Mouse (Mus musculus) stomach, embryonic 14.5 days (tissue): ENCODE measurements around the gene Dpysl5. TPM values are rescaled to one million over a fixed set of nuclear protein-coding genes. Genes with fewer than 3 reads are reported as not detected.

ENCODE experiments used
- ATAC-seq: fragments of 200-750 bp; cut with Nextera tagmentation; 2 replicates; pipeline ENCODE4 v1.8.0; 2017; ENCODE audit warnings: low read depth, moderate TSS enrichment; ENCODE audit not compliant: insufficient number of reproducible peaks, insufficient read depth, low FRiP score
- H3K27ac ChIP-seq: fragments of 300-500 bp; sonication (generic); 2 replicates; pipeline ENCODE4 v1.5.1; 2014; ENCODE audit warnings: mild to moderate bottlenecking, low read length, moderate library complexity, mixed read lengths
- H3K27me3 ChIP-seq: fragments of 300-500 bp; sonication (generic); 2 replicates; pipeline ENCODE4 v1.6.1; 2014; ENCODE audit warnings: low read length, control low read depth, mixed read lengths; ENCODE audit not compliant: control insufficient read depth, insufficient read depth
- H3K36me3 ChIP-seq: fragments of 300-500 bp; sonication (generic); 2 replicates; pipeline ENCODE4 v1.6.1; 2014; ENCODE audit warnings: mild to moderate bottlenecking, control low read depth, low read length, moderate library complexity, mixed read lengths; ENCODE audit not compliant: control insufficient read depth, insufficient read depth
- H3K4me1 ChIP-seq: fragments of 300-500 bp; sonication (generic); 2 replicates; pipeline ENCODE4 v1.6.1; 2014; ENCODE audit warnings: low read length, control low read depth, mixed read lengths; ENCODE audit not compliant: control insufficient read depth, insufficient read depth
- H3K4me2 ChIP-seq: fragments of 300-500 bp; sonication (generic); replicated peaks from 2 replicates; pipeline ENCODE4 v1.6.1; 2014; ENCODE audit warnings: low read depth, low read length, control low read depth
- H3K4me3 ChIP-seq: fragments of 300-500 bp; sonication (generic); 2 replicates; pipeline ENCODE4 v1.5.1; 2014; ENCODE audit warnings: low read depth, low read length, control low read depth
- H3K9ac ChIP-seq: fragments of 300-500 bp; sonication (generic); replicated peaks from 2 replicates; pipeline ENCODE4 v1.6.1; 2014; ENCODE audit warnings: low read depth, mild to moderate bottlenecking, control low read depth, low read length, moderate library complexity, mixed read lengths
- H3K9me3 ChIP-seq: fragments of 300-500 bp; sonication (generic); 2 replicates; pipeline ENCODE4 v1.6.1; 2016; ENCODE audit warnings: low read depth, low read length, control low read depth; ENCODE audit not compliant: control insufficient read depth
- WGBS: fragments of 180-500 bp; shearing (Covaris S2); extraction: QIAGEN DNeasy Blood & Tissue Kit; methylation state at CpG from one replicate; pipeline ENCODE4 v1.1.7; 2014; 5-methylcytosine and 5-hydroxymethylcytosine counted together
- polyA plus RNA-seq: library from polyadenylated mRNA; unstranded; fragments of >200 nt; fragmentation: Nextera tagmentation; extraction: Ambion mirVana; gene quantifications from 2 replicates; pipeline ENCODE4 v1.2.1, GENCODE M21; 2014

The Dpysl5 gene
- polyA plus RNA-seq, 1 experiment from 2014 or later, result 11.0 TPM

DNA sequence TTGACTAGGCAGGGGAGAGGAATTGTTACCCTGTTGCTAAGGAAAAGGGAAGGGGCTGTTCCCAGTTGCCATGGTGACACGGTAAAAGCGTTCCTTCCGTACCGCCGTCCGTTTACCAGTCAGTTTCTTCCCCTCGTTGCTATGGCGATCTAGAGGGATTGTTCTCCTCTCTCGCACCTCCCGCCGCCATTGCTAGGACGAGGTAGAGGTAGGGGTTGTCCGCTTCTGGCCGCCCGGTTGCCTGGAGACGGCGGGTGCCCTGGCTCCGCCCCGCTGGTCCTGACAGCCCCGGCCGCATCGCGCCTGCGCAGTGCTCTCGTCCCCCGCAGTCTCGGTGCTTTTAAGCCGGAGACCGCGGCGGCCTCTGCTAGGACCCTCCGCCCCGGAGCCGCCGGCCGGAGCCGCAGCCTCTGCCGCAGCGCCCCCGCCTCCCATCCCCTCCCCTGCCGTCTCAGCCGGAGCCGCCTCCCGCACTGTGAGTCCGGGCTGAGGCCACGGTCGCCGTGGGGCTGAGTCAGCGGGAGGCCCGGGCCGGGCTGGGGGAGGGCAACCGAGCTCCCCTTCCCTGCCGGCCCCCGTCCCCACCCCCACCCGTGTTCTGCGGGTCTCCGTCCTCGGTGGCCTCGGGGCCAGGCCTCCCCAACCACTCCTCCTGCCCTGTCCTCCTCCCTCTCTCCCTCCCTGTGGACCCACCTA lies 103.2 kb downstream of the Dpysl5 start, which contains the start of gene Mapre3:
Mapre3 (plus strand) TSS at position 218 of the 696 bp plus-strand sequence.
- Histone ChIP-seq H3K9me3 (no peaks in the 10 kb centered on the region), H3K27ac (no peak within 1 kb of the TSS), H3K9ac (peak within 1 kb of the TSS; percentile 78; the same call in 1 of the 2 replicates), H3K4me3 (peak within 1 kb of the TSS; percentile 80), H3K4me1 (peaks cover 17% of the 10 kb centered on the region), H3K4me2 (peak within 1 kb of the TSS; percentile 84), H3K27me3 (no peaks in the 10 kb centered on the region), H3K36me3 (no peaks in the 10 kb centered on the region)
- ATAC-seq, result peak; percentile 92
- under 1% methylated on average over 59 of the region's 59 CpGs for WGBS

DNA sequence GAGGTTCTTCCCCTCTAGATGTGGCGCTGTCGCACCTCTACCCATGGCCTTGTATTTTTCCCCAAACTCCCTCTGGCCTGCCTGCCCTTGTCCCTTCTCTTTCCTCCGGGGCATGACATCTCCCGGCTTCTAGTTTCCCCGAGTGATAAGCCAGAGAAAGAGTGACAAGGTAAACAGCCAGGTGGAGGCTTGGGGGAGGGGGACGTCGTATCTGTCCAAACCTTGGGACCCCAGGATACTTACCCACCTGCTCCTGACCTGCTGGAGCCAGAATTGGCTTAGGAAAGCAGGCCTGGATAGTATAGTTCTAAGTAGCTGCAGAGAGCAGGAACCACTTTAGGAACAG lies 103.7 kb downstream of the Dpysl5 start:
- Histone ChIP-seq H3K27ac (no peak overlapping the region), H3K4me1 (peaks cover 17% of the 10 kb centered on the region), H3K36me3 (no peaks in the 10 kb centered on the region), H3K9me3 (no peaks in the 10 kb centered on the region), H3K27me3 (no peaks in the 10 kb centered on the region), H3K9ac (peak overlapping the region; percentile 78; the same call in 1 of the 2 replicates), H3K4me2 (peak overlapping the region; percentile 84), H3K4me3 (peak overlapping the region; percentile 80)
- WGBS, result 3% methylated on average over 7 of the region's 7 CpGs
- ATAC-seq, result no peak

DNA sequence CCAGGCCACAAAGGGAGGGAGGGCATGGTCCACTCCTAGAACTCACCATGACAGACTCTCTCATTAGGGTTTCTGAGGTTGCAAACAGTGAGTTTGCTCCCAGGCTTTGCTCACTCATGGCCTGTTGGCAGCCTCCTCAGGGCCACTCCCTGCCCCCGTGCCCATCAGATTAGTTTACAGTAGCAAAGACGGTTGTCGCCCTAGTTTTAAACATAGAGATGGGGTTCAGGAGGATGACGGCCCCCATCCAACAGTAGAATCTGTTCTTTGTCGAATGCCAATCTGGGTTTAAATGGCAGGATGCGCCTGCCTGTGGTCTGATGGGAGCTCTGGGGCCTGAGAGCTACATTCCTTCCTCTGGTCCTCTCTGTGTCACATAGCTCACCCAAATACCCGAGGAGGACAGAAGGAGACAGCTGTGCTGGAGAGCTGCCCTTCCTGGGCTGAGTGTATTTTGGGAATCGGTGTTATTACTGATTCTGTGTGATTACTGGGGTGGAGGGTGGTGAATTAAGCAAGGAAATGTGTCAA lies 105.0 kb downstream of the Dpysl5 start:
- H3K27me3 ChIP-seq, result no peaks in the 10 kb centered on the region
- WGBS, result 53% methylated on average over 8 of the region's 8 CpGs
- no peaks in the 10 kb centered on the region for H3K36me3 ChIP-seq
- no peaks in the 10 kb centered on the region for H3K9me3 ChIP-seq
- H3K9ac ChIP-seq, result no peak overlapping the region
- no peak for ATAC-seq
- H3K4me3 ChIP-seq, result no peak overlapping the region
- H3K4me2 ChIP-seq, result no peak overlapping the region; the same call in 1 of the 2 replicates
- H3K27ac ChIP-seq, result no peak overlapping the region
- peaks cover 17% of the 10 kb centered on the region for H3K4me1 ChIP-seq

DNA sequence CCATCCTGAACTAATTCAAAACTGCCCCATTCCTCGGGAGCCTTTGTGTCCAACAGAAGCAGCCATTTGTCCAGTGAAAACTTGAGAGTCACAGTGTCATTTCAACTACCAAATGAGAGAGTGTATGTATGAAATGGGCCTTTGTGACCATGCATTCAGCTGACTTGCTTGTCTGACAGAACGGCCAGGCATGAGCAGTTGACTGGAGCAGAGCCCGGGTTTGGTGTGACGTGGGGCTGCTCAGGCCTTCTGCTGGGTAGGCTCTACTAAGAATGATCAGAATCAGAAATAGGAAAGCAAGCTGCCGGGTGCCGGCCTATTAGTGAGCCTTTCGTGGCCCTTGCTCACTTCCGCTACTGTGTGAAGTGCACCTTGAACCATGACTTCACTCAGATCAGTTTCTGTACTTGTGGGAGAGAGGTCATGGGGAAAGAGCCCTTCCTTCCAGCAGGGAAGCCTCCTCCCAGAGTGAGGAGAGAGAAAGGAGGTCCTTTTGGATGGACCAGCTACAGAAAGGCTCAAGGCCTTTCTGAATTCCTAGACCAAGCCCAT lies 107.5 kb downstream of the Dpysl5 start:
- no peaks in the 10 kb centered on the region for H3K9me3 ChIP-seq
- peaks cover 17% of the 10 kb centered on the region for H3K4me1 ChIP-seq
- no peaks in the 10 kb centered on the region for H3K36me3 ChIP-seq
- no peaks in the 10 kb centered on the region for H3K27me3 ChIP-seq
- no peak overlapping the region for H3K9ac ChIP-seq
- no peak overlapping the region for H3K4me2 ChIP-seq
- 89% methylated on average over 8 of the region's 8 CpGs for WGBS
- no peak overlapping the region for H3K4me3 ChIP-seq
- H3K27ac ChIP-seq, result no peak overlapping the region
- no peak for ATAC-seq

DNA sequence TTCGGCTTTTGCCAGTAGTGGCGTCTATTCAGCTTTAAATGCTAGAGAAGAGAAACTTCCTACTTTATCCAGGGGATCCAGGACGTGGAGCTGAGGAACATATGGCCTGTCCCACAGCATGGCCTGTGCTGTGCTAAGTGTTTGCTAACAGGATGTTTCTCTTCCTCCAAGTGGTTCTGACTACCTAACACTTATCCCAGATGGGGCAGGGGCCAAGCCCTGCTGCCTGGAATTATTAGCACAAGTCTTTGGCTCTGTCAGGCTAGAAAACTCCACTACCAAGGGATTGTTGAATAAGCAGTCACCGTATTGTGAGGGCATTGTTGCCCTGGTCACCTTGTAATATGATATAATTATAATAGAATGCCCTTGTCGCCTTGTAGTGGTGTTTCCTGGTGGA lies 111.3 kb downstream of the Dpysl5 start:
- H3K36me3 ChIP-seq, result no peaks in the 10 kb centered on the region
- H3K27ac ChIP-seq, result no peak overlapping the region
- no peaks in the 10 kb centered on the region for H3K27me3 ChIP-seq
- WGBS, result 75% methylated on average over 5 of the region's 5 CpGs
- H3K9me3 ChIP-seq, result no peaks in the 10 kb centered on the region
- H3K4me3 ChIP-seq, result no peak overlapping the region
- ATAC-seq, result no peak
- no peak overlapping the region for H3K9ac ChIP-seq
- no peaks in the 10 kb centered on the region for H3K4me1 ChIP-seq
- H3K4me2 ChIP-seq, result no peak overlapping the region

DNA sequence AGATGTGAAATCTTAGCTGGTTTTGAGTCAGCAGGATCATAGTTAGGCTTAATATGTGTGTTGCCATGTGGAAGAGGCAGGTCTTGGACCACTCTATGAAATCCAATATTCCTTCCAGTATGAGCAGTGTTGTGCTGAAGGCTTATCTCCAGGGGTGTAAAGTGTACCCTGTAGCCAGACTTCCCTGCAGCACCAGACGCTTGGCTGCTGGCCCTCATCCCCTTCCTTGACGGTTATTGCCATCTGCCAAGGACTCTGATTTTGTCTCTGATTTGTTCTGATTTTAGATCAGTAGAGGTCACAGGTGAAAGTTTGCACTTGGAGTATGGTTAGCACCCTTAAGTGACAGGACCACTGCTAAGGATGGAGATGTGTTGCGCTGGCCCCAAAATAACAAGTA lies 111.7 kb downstream of the Dpysl5 start:
- ATAC-seq, result no peak
- no peaks in the 10 kb centered on the region for H3K36me3 ChIP-seq
- WGBS, result 94% methylated on average over 3 of the region's 3 CpGs
- H3K27ac ChIP-seq, result no peak overlapping the region
- H3K9me3 ChIP-seq, result no peaks in the 10 kb centered on the region
- H3K27me3 ChIP-seq, result no peaks in the 10 kb centered on the region
- H3K4me3 ChIP-seq, result no peak overlapping the region
- H3K4me2 ChIP-seq, result no peak overlapping the region
- H3K4me1 ChIP-seq, result no peaks in the 10 kb centered on the region
- H3K9ac ChIP-seq, result no peak overlapping the region

DNA sequence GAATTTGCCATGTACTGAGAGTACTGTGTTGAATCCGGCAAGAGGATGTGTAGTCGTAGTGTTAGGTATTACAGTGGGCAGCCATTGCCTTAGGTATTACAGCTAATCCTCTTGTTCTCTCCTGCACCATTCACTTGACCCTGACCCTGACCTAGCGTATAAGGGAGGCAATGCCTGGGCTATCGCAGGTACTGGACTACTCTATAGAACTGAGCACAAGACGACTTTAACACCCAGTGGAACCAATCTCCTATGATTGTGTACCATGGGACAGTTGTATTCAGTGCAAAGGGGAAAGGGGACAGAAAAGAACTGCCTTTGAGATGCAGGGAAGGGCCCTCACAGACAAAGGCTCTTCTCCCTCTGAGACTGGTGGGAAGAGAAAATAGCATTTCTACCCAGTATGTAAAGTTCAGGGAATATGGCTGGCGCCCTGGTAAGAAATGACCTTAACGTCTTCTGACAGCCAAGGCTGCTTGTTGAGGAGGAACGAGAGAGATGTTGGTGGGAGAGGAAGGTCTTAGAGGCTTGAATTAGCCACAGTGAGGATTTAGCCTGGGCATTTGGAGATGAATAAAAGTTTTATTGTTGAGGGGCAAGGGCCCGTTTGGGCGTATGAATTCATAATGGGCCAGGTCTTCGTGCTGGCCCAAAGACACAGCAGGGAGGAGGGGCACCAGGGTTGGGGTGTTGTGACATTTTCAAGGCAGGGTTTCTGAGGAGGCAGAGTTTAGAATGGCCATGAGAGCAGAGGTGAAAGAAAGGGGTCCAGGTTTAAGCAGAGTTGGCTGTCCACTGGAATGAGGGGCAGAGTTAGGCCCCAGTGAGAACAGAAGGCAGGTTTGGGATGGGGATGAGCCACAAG lies 113.0 kb downstream of the Dpysl5 start:
- ATAC-seq, result no peak
- Histone ChIP-seq H3K27me3 (no peaks in the 10 kb centered on the region), H3K9me3 (no peaks in the 10 kb centered on the region), H3K4me1 (no peaks in the 10 kb centered on the region), H3K4me3 (no peak overlapping the region), H3K27ac (no peak overlapping the region), H3K4me2 (no peak overlapping the region), H3K36me3 (no peaks in the 10 kb centered on the region), H3K9ac (no peak overlapping the region)
- WGBS, result 85% methylated on average over 11 of the region's 11 CpGs

DNA sequence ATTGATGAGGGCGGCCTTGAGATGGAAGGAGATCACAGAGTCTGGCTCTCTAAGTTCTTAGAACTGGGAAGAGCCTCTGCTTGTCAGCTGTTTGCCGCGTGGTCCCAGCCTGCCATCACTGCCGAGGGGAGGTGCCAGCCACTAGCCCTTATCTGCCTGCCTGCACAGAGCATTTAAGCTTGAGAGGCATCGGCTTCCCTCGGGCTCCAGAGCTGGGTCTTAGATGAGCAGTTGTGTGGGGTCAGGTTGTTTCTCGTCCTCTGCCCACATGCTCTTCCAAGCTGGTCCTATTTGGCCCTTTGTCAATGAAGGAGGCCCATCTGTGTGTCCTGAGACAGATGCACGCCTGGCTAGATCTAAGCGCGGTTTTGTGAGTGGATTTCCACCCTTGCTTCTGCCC lies 113.8 kb downstream of the Dpysl5 start:
- 67% methylated on average over 10 of the region's 10 CpGs for WGBS
- Histone ChIP-seq H3K4me2 (no peak overlapping the region), H3K27me3 (no peaks in the 10 kb centered on the region), H3K9ac (no peak overlapping the region), H3K36me3 (no peaks in the 10 kb centered on the region), H3K4me1 (no peaks in the 10 kb centered on the region), H3K27ac (no peak overlapping the region), H3K4me3 (no peak overlapping the region), H3K9me3 (no peaks in the 10 kb centered on the region)
- ATAC-seq, result no peak
